Mouse (Mus musculus) urinary bladder, adult 2 months (tissue): ENCODE results near the gene Cdk11b. TPM values are rescaled to one million over a fixed set of nuclear protein-coding genes. Genes with fewer than 3 reads are reported as not detected.
"Not testable (repeated sequence)": the region's sequence is repeated elsewhere in the genome, so short reads cannot be mapped to it uniquely, and the experiment has no call there.

Experiments
- DNase-seq: peaks from one replicate; pipeline ENCODE4 v3.0.0; 2022; ENCODE audit warnings: low spot score
- polyA plus RNA-seq: library from polyadenylated mRNA; depleted of rRNA; stranded (reverse); fragments of >200 nt; gene quantifications from 2 replicates; pipeline ENCODE4 v1.2.3, GENCODE M21; 2012

The Cdk11b gene
- polyA plus RNA-seq, 1 experiment = 35.6 TPM

DNA sequence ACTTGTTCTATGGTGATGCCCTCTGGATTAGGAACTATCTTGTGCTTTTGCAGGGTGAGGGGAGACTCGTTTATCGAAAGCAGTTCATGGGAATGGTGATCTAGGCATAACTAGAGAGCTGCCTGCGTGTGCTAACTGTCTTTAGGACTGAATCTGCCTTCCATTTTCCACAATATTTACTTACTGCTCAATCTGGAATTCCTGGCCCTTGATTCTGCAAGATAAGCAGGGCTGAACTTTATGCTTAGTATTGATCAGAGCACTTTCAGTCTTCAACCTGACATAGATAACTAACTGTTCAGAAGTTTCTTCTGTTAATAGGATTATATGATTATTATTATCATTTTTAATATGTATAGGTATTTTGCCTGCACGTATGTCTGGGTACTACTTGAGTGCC, 19.5 kb upstream of the Cdk11b start:
- DNase-seq = no peak

GRCm38 (mm10) chr4:155606825-155607224, 17.8 kb upstream of the Cdk11b start:
- DNase-seq = no peak

DNA sequence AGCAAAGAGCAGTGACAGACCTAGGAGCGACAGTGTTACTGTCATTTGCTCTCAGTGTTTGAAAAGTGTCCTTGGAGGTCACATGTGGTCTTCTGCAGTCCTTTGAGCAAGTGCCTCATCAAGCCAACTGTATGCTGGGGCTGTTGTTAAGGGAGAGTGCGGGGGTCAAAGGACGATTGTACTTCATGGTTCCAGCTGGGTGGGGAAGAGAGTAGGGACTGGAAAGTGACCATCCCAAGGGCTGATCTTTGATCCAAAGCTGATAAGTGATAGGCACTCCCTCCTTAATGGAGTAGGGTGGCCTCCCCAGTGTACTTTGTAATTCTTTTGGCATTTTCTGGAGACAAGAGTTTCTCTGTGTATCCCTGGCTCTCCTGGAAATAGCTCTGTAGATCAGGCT, 12.8 kb upstream of the Cdk11b start:
- no peak for DNase-seq

DNA sequence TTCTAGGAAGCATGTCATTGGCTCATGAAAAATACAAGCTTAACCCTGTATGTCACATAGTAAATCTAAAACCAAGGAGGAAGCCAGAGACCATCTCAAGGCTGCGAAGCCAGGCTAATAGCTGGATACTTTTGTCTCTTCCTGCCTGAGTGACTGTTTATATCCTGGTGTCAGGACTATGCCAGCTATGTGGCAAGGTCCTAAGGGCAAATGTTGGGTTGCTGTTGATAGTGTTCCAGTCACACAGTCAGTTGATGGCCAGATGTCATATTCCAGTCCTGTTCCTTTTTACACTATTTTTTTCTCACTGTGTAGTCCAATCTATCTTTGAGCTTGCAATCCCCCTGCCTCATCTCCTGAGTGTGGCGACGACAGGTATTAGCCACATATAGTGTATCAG, 11.4 kb upstream of the Cdk11b start:
- DNase-seq = no peak

- no peak for DNase-seq
Measured at GRCm38 (mm10) chr4:155618321-155618720, 6.3 kb upstream of the Cdk11b start.

GRCm38 (mm10) chr4:155630267-155630666, 5.6 kb downstream of the Cdk11b start:
- DNase-seq = no peak

GRCm38 (mm10) chr4:155635766-155636499, 11.3 kb downstream of the Cdk11b start:
- DNase-seq = no peak

- DNase-seq = no peak
Measured at GRCm38 (mm10) chr4:155643531-155643930, 18.9 kb downstream of the Cdk11b start.

GRCm38 (mm10) chr4:155645308-155645707, 20.7 kb downstream of the Cdk11b start, which contains the start of gene Gm10563:
TSS of gene Gm10563 (minus strand) at chr4:155645408.
- DNase-seq = not testable (repeated sequence)

DNA sequence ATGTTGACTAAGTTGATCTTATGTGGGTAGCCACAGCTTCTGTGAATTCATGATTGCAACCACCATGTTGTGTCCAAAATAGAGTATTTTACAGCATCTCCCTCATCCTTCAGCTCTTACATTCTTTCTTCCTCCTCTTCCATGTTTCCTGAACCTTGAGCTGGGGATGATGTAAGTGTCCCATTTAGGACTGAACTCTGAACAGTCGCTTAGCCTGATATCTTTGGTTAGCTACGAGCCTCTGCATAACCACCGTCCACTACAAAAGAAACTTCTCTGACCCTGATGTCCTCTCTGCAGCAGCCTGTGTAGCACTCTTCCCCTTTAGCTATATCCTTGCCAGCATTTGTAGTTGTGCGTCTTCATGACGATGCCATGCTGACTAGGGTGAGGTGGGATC, 21.1 kb downstream of the Cdk11b start:
- DNase-seq = no peak

- no peak for DNase-seq
Measured at GRCm38 (mm10) chr4:155649355-155649754, 24.7 kb downstream of the Cdk11b start.

DNA sequence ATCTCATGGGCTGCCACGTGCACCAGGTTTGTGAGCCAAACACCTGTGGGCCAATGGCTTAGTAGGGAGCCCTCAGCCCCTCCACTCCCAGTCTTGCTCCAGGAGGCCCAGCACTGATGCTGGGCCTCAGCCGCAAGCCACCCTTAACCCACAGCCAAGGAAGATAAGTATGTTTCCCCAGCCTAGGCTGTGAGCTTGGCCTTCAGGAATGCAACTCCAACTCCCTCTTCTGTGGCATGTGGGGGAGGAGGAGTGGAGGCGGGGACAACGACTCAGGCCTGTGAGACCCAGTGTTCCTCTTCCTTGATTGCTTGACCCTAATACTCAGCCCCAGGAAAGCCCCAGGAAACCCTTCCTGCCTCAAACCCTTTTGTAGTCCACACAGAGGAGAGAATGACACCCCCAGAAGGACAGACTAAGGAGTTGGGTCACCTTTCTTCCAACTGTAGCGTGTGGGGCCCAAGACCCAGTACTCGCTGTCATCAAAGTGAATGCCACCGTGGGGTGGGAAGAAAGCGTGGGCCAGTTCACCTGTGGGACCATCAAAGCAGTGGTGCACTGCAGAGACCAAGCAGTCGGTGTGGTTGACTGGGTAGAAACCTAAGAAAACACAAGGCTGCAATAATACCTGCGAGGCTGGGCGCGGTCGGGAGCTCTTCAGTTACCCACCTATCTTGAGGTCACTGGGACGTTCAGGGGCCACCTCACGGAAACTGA, 27.1 kb downstream of the Cdk11b start:
- no peak for DNase-seq

DNA sequence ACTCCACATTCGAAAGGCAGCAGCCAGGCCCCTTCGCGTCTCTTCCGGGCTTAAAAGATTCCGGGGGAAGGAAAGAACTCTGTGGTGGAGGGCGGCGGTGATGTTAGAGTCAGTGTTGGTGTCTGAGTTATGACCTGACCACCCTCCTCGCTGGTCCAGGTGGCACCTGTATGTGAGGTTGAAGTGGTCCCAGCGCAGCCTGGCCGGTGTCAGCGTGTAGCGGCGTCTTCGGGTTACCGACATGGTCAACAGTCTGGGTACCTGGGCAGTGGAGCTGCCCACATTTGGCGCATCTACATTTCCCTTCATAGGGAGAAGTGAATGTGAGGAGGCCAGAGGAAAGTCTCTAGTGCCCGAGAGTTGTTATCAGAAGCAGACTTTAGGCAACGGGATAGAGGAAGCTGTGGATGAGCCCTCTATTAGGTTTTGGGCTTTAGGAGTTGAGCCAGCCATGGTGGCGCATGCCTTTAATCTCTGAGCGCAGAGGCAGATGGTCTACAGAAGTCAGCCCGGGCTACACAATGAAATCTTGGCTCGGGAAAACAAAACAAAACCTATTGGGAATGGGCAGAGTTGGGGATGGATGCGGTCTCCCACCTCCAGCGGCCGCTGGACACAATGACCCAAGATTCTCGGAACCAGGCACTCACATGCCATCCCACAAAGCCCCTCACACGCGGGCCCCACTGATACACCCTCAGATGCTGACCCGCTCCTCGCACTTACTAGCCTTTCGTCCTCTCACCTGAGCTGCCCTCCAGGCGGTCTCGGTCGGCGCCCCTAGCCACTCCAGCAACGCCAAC, 27.8 kb downstream of the Cdk11b start:
- no peak for DNase-seq

DNA sequence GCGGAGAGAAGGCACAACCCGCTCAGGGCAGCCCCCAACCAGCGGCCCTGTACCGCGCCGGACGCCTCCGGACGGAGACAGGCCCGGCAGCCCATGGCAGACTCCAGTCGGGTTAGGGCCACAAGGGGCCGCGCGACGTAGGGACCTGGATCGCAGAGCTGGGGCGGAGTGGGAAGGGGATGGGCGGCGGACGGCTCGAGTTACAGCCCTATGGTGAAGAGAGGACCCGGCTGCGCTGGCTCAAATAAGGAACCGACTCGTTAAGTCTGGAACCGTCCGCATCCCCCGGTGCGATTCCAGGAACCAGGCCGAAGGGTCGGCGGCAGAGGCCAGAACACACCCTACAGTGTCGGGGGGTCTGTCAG, 28.4 kb downstream of the Cdk11b start, which contains the start of gene Mmp23:
Mmp23 (minus strand) TSS at position 299 of the 365 bp plus-strand sequence.
- DNase-seq = peak; percentile 56

GRCm38 (mm10) chr4:155653451-155654182, 29.0 kb downstream of the Cdk11b start:
- DNase-seq = no peak

- no peak for DNase-seq
Measured at GRCm38 (mm10) chr4:155654183-155654455, 29.5 kb downstream of the Cdk11b start.

DNA sequence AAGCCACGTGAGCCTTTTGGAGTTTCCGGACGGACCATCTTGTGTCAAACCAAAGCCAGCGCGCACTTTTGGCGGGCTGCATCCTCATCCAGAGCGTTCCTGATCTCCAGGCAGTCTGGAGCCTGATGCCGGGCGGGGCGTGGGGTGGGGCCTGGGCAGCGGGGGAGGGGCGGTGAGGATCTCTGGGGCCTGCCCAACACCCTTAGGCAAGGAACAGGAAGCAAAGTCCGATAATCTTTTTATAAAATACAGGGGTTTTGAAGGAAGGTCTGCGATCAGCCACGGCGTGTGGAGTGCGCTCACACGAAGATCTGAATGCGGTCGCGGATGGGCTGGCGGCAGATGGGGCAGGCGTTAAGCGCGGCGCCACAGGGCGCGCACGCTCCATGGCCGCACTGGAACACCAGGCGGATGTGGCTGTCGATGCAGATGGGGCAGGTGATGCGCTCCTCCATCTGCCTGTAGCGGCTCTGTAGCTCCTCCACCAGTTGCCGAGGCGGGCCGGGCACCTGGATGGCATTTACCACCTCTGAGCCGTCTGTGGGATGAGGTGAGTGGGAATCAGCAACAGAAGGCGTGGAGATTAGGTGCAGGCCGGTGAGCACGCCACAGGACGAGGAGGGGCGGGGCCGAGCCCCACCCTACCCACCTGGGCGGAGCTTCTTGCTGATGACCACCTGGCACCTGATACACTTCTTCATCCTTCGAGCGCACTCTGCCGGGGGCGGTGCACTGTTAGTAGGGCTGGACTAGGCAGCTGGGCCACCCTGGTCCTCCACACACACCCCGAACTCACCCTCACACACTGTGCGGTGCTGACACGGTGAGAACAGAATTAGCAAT, 30.0 kb downstream of the Cdk11b start:
- DNase-seq = peak; percentile 57

DNA sequence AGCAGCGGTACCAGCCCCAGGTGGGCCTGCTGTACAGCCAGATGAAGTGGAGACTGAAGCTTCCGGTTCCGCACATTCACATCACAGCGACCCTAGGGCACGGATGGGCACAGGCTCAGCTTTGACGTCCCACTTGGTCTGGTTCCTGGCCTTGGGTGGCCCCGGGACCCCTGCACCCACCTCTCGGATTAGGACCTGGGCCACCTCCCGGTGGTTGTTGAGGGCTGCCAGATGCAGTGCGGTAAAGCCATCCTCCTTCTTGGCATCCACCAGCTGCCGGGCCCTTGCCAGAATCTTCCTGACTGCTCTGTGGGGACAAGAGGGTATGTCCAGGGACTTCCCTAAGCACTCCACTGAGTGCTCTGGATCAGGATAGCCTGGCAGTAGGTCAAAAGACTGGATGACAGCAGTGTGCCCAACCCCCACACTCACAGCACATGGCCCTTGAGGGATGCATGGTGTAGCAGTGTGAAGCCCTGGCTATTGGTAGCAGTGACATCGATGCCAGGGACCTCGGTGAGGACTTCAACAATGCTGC, 31.6 kb downstream of the Cdk11b start:
- no peak for DNase-seq

GRCm38 (mm10) chr4:155658961-155659360, 34.3 kb downstream of the Cdk11b start:
- no peak for DNase-seq

GRCm38 (mm10) chr4:155660641-155661040, 36.0 kb downstream of the Cdk11b start:
- no peak for DNase-seq

DNA sequence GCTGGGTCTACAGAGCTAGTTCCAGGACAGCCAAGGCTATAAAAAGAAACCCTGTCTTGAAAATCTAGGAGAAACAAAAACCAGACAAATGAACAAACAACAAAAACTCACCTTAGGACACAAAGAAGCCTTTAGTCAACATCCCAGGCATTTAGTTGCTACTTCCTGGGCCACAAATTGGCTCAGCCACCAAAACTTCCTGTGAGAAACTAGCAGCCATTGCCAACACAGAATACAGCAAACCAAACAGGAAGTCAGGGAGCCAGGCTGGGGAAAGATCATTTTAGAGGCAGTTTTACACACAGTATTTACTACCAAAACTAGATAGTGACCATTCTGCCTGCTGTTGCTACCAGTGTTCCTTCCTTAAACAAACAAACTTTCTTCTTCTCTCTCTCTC, 42.2 kb downstream of the Cdk11b start:
- DNase-seq = no peak
